Mouse (Mus musculus) forebrain, embryonic 13.5 days (tissue): ENCODE data around the gene Sar1a. TPM values are rescaled to one million over a fixed set of nuclear protein-coding genes. Genes with fewer than 3 reads are reported as not detected.

Source experiments
- ATAC-seq: fragments of 200-750 bp; cut with Nextera tagmentation; 2 replicates; pipeline ENCODE4 v1.8.0; 2017
- H3K27ac ChIP-seq: fragments of 300-500 bp; sonication (generic); 2 replicates; pipeline ENCODE4 v1.5.1; 2015; ENCODE audit warnings: inconsistent platforms, mild to moderate bottlenecking, moderate library complexity
- H3K27me3 ChIP-seq: fragments of 300-500 bp; sonication (generic); 2 replicates; pipeline ENCODE4 v1.6.1; 2015; ENCODE audit warnings: mild to moderate bottlenecking, inconsistent platforms
- H3K36me3 ChIP-seq: fragments of 300-500 bp; sonication (generic); 2 replicates; pipeline ENCODE4 v1.6.1; 2015; ENCODE audit warnings: mild to moderate bottlenecking, inconsistent platforms; ENCODE audit not compliant: poor library complexity, severe bottlenecking
- H3K4me1 ChIP-seq: fragments of 300-500 bp; sonication (generic); 2 replicates; pipeline ENCODE4 v1.6.1; 2015; ENCODE audit warnings: inconsistent platforms
- H3K4me2 ChIP-seq: fragments of 300-500 bp; sonication (generic); 2 replicates; pipeline ENCODE4 v1.6.1; 2015; ENCODE audit warnings: inconsistent platforms, mild to moderate bottlenecking, moderate library complexity
- H3K4me3 ChIP-seq: fragments of 300-500 bp; sonication (generic); 2 replicates; pipeline ENCODE4 v1.5.1; 2015; ENCODE audit warnings: mild to moderate bottlenecking, inconsistent platforms
- H3K9ac ChIP-seq: fragments of 300-500 bp; sonication (generic); 2 replicates; pipeline ENCODE4 v1.6.1; 2015; ENCODE audit warnings: mild to moderate bottlenecking, inconsistent platforms
- H3K9me3 ChIP-seq: fragments of 300-500 bp; sonication (generic); replicated peaks from 2 replicates; pipeline ENCODE4 v1.6.1; 2016; ENCODE audit warnings: inconsistent platforms
- WGBS: fragments of 180-500 bp; shearing (Covaris S2); methylation state at CpG from one replicate; pipeline ENCODE4 v1.1.7; 2015; 5-methylcytosine and 5-hydroxymethylcytosine counted together
- polyA plus RNA-seq: library from polyadenylated mRNA; unstranded; fragments of >200 nt; fragmentation: Nextera tagmentation; extraction: Ambion mirVana; gene quantifications from 2 replicates; pipeline ENCODE4 v1.2.1, GENCODE M21; 2015

The Sar1a gene
- polyA plus RNA-seq, 1 experiment from 2014 or later, result 205 TPM

GRCm38 (mm10) chr10:61693563-61693962 lies 13.5 kb downstream of the Sar1a start:
- no peaks in the 10 kb centered on the region for H3K9me3 ChIP-seq
- H3K4me3 ChIP-seq, result no peak overlapping the region
- no peak for ATAC-seq
- no peak overlapping the region for H3K27ac ChIP-seq
- H3K4me1 ChIP-seq, result peaks cover 23% of the 10 kb centered on the region
- WGBS, result 83% methylated on average over 4 of the region's 4 CpGs
- no peak overlapping the region for H3K9ac ChIP-seq
- no peaks in the 10 kb centered on the region for H3K27me3 ChIP-seq
- H3K36me3 ChIP-seq, result peaks cover 51% of the 10 kb centered on the region
- no peak overlapping the region for H3K4me2 ChIP-seq

DNA sequence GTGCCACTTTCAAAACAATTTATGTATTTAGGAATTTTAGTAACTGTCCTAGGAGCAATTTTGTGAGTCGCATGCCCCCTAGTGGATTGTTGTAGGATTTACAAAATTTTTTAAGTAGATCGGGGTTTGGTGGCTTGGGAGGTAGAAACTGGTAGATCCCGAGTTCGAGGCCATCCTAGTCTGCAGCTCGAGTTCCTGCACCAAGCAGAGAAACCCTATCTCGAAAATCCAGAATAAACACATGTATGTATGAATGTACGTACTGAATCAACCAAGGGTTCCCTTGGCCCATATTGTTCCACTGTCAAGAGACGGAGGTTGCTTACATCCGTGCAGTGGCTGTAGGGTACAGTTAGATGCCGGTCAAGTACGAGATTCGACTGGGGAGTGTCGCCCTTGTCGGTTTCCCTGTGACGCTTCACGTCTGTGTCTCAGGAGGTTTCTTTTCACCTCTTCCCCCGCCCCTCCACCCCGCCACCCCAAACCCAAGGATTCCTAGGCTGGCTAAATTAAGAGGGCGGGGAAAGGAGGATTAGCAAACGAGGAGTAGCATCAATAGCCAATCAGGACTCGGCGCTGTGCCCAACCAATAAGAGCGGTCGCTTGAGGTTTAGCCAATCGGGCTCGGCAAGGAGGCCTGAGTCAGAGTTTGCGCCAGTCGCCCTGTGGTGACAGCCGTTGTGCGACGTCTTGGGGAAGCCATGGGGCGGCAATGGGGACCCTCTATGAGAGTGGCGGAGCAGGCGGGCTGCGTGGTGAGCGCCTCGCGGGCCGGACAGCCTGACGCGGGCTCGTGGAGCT lies 15.0 kb downstream of the Sar1a start, which contains the start of gene Tysnd1:
Gene Tysnd1 (plus strand): TSS at position 645 of the 801 bp plus-strand sequence.
- peak within 1 kb of the TSS; percentile 45 for H3K27ac ChIP-seq
- peaks cover 23% of the 10 kb centered on the region for H3K4me1 ChIP-seq
- no peaks in the 10 kb centered on the region for H3K27me3 ChIP-seq
- no peaks in the 10 kb centered on the region for H3K9me3 ChIP-seq
- ATAC-seq, result peak; percentile 98
- H3K9ac ChIP-seq, result peak within 1 kb of the TSS; percentile 79
- H3K4me2 ChIP-seq, result peak within 1 kb of the TSS; percentile 100
- H3K4me3 ChIP-seq, result peak within 1 kb of the TSS; percentile 99
- peaks cover 44% of the 10 kb centered on the region for H3K36me3 ChIP-seq
- 1% methylated on average over 42 of the region's 42 CpGs for WGBS

GRCm38 (mm10) chr10:61695703-61696559 lies 15.8 kb downstream of the Sar1a start:
- Histone ChIP-seq H3K36me3 (peaks cover 36% of the 10 kb centered on the region), H3K4me3 (peak overlapping the region; percentile 99), H3K27me3 (no peaks in the 10 kb centered on the region), H3K4me1 (peaks cover 23% of the 10 kb centered on the region), H3K9me3 (no peaks in the 10 kb centered on the region), H3K4me2 (peak overlapping the region; percentile 100), H3K27ac (peak overlapping the region; percentile 45; the same call in 1 of the 2 replicates), H3K9ac (peak overlapping the region; percentile 79)
- under 1% methylated on average over 98 of the region's 111 CpGs for WGBS
- ATAC-seq, result peak; percentile 2; the same call in 1 of the 2 replicates

- no peaks in the 10 kb centered on the region for H3K9me3 ChIP-seq
- peak overlapping the region; percentile 100 for H3K4me2 ChIP-seq
- no peak for ATAC-seq
- peaks cover 34% of the 10 kb centered on the region for H3K36me3 ChIP-seq
- H3K4me3 ChIP-seq, result peak overlapping the region; percentile 99
- no peak overlapping the region for H3K27ac ChIP-seq
- 13% methylated on average over 18 of the region's 19 CpGs for WGBS
- no peaks in the 10 kb centered on the region for H3K27me3 ChIP-seq
- peaks cover 23% of the 10 kb centered on the region for H3K4me1 ChIP-seq
- H3K9ac ChIP-seq, result peak overlapping the region; percentile 79
Observed at GRCm38 (mm10) chr10:61696560-61696823, 16.4 kb downstream of the Sar1a start.

GRCm38 (mm10) chr10:61697028-61697427 lies 16.9 kb downstream of the Sar1a start:
- 92% methylated on average over 2 of the region's 2 CpGs for WGBS
- Histone ChIP-seq H3K27me3 (no peaks in the 10 kb centered on the region), H3K36me3 (peaks cover 34% of the 10 kb centered on the region), H3K9ac (peak overlapping the region; percentile 79; the same call in 1 of the 2 replicates), H3K27ac (no peak overlapping the region), H3K4me3 (peak overlapping the region; percentile 99), H3K4me1 (peaks cover 23% of the 10 kb centered on the region), H3K4me2 (peak overlapping the region; percentile 100), H3K9me3 (no peaks in the 10 kb centered on the region)
- ATAC-seq, result no peak

GRCm38 (mm10) chr10:61704663-61705062 lies 24.6 kb downstream of the Sar1a start:
- no peak overlapping the region for H3K4me3 ChIP-seq
- WGBS, result 78% methylated on average over 4 of the region's 4 CpGs
- no peaks in the 10 kb centered on the region for H3K9me3 ChIP-seq
- H3K4me1 ChIP-seq, result no peaks in the 10 kb centered on the region
- ATAC-seq, result no peak
- peaks cover 32% of the 10 kb centered on the region for H3K36me3 ChIP-seq
- no peak overlapping the region for H3K4me2 ChIP-seq
- H3K27ac ChIP-seq, result no peak overlapping the region
- no peaks in the 10 kb centered on the region for H3K27me3 ChIP-seq
- H3K9ac ChIP-seq, result no peak overlapping the region

DNA sequence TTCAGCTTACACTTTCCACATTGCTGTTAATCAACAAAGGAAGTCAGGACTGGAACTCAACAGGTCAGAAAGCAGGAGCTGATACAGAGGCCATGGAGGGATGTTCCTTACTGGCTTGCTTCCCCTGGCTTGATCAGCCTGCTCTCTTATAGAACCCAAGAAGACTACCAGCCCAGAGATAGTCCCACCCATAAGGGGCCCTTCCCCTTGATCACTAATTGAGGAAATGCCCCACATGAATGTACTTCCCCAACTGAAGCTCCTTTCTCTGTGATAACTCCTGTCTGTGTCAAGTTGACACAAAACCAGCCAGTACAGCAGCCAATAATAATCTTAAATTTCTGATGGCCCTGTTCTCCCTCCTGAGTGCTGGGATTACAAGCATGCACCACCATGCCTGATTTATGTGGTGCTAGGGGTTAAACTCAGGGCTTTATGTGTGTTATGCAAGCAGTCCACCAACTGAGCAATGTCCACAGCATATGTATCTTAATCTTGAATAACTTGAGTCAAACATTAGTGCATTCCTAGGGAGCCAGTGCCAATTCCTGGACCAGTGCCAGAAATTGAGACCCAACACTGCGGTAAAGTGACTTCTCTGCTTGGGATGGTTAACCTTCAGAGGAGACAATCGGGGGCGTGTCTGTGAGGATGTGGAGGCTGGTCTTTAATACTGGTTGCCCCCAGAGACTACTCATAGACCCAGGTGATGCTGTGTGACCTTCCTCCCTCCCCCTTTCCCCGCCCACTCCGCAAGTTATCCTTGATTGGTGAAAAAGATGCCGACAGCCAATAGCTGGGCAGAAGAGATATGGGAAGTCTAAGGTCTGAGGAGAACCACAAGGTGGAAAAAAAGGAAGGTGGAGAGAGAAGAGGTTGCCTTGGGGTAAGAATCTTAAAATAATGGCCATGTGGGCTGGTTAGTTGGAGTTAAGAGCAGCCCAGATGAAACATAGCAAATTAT lies 26.6 kb downstream of the Sar1a start:
- Histone ChIP-seq H3K36me3 (peaks cover 26% of the 10 kb centered on the region), H3K4me1 (no peaks in the 10 kb centered on the region), H3K27me3 (no peaks in the 10 kb centered on the region), H3K4me2 (no peak overlapping the region), H3K9me3 (no peaks in the 10 kb centered on the region), H3K4me3 (no peak overlapping the region), H3K27ac (no peak overlapping the region), H3K9ac (no peak overlapping the region)
- no peak for ATAC-seq
- WGBS, result 73% methylated on average over 6 of the region's 6 CpGs

DNA sequence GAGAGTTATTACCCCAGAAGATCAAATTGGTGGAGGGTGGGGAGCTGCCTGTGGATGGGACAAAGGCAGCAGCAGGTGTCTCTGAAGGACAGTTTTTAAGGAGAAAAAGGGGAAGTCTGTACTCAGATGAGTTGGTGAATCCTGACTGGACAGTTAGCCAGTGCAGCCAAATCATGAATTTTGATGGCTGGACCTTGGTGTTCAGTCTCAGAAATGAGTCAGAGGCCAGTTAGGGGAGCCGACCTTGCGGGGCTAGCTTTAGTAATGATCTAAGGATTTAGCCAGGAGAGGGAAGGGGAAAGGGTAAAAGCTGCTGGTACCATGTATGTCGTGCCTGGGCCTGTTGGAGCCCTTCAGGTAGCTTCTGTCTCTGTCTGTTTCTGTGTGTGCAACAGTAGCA lies 33.5 kb downstream of the Sar1a start:
- 77% methylated on average over 3 of the region's 3 CpGs for WGBS
- ATAC-seq, result no peak
- H3K27ac ChIP-seq, result no peak overlapping the region
- peaks cover 10% of the 10 kb centered on the region for H3K27me3 ChIP-seq
- H3K4me1 ChIP-seq, result peaks cover 9% of the 10 kb centered on the region
- H3K9ac ChIP-seq, result no peak overlapping the region
- H3K36me3 ChIP-seq, result no peaks in the 10 kb centered on the region
- H3K4me2 ChIP-seq, result no peak overlapping the region
- H3K4me3 ChIP-seq, result no peak overlapping the region
- no peaks in the 10 kb centered on the region for H3K9me3 ChIP-seq

DNA sequence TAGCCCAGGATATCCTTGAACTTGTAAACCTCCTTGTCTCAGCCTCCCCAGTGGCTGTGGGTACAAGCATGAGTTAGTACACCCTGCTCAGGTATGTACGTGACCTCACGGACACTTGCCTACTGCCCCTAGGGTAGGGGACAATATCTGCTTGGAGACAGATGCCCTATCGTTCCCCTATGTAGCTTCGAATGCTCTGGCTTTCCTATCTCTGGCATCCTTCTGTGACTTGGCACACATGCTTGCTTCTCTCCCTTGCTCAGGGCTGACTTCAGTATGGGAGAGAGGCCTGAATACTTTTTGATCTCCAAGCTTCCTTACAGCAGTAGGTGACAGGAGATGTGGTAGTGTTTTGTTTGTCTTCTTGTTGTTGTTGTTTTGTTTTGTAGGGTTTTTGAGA lies 34.0 kb downstream of the Sar1a start:
- Histone ChIP-seq H3K4me2 (no peak overlapping the region), H3K4me1 (peaks cover 9% of the 10 kb centered on the region), H3K36me3 (no peaks in the 10 kb centered on the region), H3K27me3 (peaks cover 10% of the 10 kb centered on the region), H3K9me3 (no peaks in the 10 kb centered on the region), H3K9ac (no peak overlapping the region), H3K4me3 (no peak overlapping the region), H3K27ac (no peak overlapping the region)
- 88% methylated on average over 4 of the region's 4 CpGs for WGBS
- no peak for ATAC-seq

GRCm38 (mm10) chr10:61714771-61715461 lies 34.8 kb downstream of the Sar1a start, which contains the start of gene Aifm2:
Aifm2 (plus strand) TSS chr10:61715263.
- ATAC-seq, result peak; percentile 70
- peak within 1 kb of the TSS; percentile 81 for H3K4me2 ChIP-seq
- 15% methylated on average over 32 of the region's 36 CpGs for WGBS
- peak within 1 kb of the TSS; percentile 60 for H3K9ac ChIP-seq
- peak within 1 kb of the TSS; percentile 47 for H3K4me3 ChIP-seq
- no peak within 1 kb of the TSS for H3K27ac ChIP-seq
- H3K36me3 ChIP-seq, result no peaks in the 10 kb centered on the region
- no peaks in the 10 kb centered on the region for H3K9me3 ChIP-seq
- H3K27me3 ChIP-seq, result peaks cover 10% of the 10 kb centered on the region
- H3K4me1 ChIP-seq, result peaks cover 9% of the 10 kb centered on the region

GRCm38 (mm10) chr10:61715462-61715837 lies 35.4 kb downstream of the Sar1a start:
- peak overlapping the region; percentile 60 for H3K9ac ChIP-seq
- H3K9me3 ChIP-seq, result no peaks in the 10 kb centered on the region
- H3K27ac ChIP-seq, result no peak overlapping the region
- H3K4me2 ChIP-seq, result peak overlapping the region; percentile 81
- no peak for ATAC-seq
- WGBS, result 3% methylated on average over 11 of the region's 11 CpGs
- H3K4me1 ChIP-seq, result peaks cover 9% of the 10 kb centered on the region
- H3K4me3 ChIP-seq, result peak overlapping the region; percentile 47
- H3K36me3 ChIP-seq, result no peaks in the 10 kb centered on the region
- peaks cover 10% of the 10 kb centered on the region for H3K27me3 ChIP-seq
